Mouse (Mus musculus): ENCODE measurements around the gene Serpinb9.
A peak's percentile ranks its signal among the peaks of the same experiment; 100 is the strongest.
"Not testable (repeated sequence)": the region's sequence is repeated elsewhere in the genome, so short reads cannot be mapped to it uniquely, and the experiment has no call there.

The Serpinb9 gene

DNA sequence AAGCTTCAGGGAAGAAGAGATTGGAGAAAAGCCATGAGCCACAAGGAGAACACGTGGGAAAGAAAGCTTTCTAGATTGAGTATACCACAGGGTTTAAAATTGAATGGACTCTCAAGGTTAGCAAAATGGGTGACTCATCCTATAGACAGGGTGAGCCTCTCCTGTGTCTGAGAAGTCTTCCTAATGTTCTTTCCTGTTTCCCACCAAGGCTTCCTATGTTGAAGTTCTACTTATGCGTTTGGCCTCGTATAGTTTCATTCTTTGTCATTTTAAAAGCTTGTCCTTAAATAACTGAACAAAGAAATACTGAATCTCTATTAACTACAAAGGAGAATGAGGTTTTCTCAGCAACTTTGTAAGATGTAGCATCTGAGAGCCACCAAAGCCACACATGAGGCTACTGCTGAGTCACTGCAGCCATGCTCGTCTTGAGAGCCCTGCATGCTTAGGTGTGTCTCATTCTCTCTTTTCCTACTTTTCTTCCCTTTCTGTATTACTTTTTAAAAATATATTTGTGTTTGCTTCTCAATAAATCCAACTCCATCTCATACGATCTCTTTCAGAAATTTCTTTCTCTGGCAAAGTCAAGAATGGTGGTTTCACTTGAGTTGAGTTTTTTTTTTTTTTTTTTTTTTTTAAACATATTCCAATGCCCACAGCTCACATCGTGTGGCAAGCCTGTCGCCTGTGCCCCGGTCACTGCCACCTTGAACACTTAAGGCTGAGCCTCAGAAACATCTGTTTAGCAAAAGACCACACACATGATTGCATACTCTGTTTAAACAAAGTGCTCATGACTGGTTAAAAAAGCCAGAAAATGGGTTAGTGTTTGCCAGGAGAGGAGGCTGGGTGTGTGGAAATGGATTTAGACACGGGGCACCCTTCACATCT is 718 bp downstream of the Serpinb9 start:
- peak in 1 of 2 experiments; percentile 64 for DNase-seq (ENCODE audit: low spot score in 2 of 2)

DNA sequence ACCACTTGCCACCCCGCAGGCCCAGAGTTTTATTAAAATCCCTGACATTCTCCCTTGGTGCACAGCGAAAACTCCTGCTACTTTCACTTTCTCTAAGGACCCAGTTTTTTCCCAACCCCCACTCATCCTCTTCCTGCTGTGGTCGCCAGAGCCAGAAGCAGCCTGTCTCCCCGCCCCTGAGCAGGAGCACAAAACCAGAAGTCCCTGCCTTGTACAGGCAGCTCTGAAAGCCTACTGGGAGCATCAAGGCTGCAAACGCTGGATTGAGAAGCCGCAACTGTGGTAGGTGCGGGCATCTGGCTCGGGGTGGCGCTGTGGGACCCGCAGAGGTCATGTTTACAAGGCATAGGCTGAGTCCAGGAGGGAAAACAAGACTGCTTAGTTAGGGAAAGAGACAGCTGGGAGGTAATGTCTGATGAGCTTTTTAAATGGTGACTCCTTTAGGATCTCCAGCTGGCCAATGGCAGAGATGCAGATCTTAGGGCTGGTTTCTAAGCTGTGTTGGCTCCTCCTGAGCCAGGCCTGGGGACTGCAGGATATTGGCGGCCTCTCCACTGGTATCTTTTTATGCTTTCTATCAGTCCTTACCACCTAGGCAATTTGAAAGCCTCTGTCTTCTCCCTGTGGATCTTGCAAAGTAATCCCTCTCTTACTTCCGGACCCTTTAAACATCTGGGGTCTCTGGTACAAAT is 1.5 kb downstream of the Serpinb9 start:
- DNase-seq (ENCODE audit: low spot score in 2 of 2), result peak; percentile 75 to 80

DNA sequence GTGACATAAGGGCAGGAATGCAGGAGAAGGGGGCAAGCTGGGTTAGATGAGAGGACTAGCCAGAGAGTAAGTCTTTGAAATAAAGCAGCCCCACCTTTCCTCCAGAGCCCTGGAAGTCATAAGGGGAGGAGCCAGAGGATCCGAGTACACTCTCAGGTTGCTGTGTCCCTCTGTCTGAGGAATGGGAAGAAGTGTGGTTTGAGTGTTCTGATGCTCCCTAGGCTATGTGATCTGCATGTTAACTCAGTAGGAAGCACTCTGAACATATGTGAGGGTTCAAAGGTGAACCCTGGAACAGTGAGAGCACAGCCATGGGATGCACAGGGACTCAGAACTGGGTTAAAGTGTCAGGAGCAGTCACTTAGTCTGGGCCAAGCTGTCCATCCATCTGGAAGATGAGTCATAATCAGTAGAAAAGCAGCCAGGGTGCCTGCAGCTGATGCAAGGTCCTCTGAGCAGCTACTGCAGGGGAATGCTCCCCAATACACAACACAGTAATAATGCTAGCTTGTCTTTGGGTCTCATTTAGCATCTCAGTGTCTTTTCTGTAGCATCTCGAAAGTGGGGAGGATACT is 2.5 kb downstream of the Serpinb9 start:
- peak in 1 of 2 experiments; percentile 38 for DNase-seq (ENCODE audit: low spot score in 2 of 2)

DNA sequence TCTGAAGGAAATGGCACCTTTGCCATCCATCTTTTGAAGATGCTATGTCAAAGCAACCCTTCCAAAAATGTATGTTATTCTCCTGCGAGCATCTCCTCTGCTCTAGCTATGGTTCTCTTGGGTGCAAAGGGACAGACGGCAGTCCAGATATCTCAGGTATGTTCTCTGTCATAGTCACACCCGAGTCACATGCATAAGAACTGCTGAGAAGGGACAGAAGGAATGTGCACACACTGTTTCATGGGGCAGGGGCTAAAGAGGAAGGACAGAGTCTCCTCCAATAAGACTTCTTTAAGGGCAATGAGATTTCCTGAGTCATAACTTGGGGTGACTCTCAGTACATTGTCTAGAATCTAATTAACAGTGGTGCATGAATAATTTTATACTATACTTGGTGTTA is 3.5 kb downstream of the Serpinb9 start:
- DNase-seq (ENCODE audit: low spot score in 2 of 2), result no peak

DNA sequence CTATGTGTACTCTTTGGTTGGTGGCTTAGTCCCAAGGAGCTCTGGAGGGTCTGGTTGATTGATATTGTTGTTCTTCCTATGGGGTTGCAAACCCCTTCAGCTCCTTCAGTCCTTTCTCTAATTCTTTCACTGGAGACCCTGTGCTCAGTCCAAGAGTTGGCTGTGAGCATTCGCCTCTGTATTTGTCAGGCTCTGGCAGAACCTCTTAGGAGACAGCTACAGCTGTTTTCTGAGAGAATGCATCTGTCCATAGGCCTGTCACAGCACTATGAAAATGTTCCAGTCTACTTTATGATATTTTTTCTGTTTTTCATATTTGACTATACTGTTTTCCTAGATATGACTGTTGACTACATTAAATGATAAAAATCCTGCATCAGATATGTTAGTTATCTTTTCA is 9.3 kb downstream of the Serpinb9 start:
- no peak for DNase-seq (ENCODE audit: low spot score in 2 of 2)

DNA sequence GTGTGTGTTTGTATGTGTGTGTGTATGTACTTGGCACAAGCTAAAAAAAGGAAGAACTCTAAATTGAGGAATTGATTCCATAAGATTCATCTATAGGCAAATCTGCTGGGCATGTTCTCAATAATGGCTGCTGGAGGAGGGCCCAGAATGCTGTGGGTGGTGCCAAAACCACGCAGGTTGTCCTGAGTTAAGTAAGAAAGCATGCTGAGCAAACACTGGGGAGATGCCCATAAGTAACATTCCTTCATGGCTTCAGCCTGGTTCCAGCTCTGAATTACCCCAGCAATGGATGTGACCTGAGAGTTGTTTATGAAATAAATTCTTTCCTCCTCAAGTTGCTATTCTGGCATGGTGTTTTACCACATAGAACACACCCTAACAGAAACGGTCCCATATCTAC is 10.2 kb downstream of the Serpinb9 start:
- DNase-seq (ENCODE audit: low spot score in 2 of 2), result no peak

DNA sequence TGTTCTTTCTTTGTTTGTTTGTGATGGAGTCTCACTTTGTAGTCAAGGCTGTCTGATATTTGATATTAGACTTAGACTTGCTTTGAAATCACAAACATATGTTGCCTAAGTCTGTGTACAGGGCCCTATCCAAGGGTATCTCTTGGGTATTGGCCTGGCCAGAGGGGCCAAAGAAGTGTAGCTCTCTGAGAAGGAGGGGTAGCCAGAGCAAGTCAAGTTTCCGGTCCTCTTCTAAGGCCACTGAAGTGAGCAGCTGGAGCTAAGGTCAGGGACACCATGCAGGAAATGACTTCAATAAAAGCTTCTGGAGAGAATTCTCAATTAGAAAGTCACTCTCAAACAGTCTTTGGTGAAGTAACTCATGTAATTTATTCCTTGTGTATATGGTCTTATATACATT is 19.3 kb downstream of the Serpinb9 start:
- no peak for DNase-seq (ENCODE audit: low spot score in 2 of 2)

DNA sequence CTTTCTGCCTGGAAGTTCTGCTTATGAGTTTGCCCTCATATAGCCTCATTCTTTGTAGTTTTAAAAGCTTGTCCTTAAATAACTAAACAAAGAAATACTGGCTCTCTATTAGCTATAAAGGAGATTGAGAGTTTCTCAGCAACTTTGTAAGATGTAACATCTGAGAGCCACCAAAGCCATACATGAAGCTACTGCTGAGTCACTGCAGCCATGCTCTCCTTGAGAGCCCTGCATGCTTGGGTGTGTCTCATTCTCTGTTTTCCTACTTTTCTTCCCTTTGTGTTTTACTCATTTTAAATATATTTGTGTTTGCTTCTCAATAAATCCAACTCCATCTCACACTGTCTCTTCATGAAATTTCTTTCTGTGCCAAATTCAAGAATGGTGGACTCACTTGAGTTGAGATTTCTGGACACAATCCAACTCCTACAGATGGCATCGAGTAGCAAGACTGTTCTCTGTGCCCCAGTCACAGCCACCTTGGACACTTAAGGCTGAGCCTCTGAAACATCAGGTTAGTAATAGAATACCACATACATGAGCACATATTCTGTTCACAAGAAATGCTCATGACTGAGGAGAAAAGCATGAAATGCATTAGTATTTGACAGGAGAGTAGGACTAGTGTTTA is 23.5 kb downstream of the Serpinb9 start:
- DNase-seq (ENCODE audit: low spot score in 2 of 2), result no peak

DNA sequence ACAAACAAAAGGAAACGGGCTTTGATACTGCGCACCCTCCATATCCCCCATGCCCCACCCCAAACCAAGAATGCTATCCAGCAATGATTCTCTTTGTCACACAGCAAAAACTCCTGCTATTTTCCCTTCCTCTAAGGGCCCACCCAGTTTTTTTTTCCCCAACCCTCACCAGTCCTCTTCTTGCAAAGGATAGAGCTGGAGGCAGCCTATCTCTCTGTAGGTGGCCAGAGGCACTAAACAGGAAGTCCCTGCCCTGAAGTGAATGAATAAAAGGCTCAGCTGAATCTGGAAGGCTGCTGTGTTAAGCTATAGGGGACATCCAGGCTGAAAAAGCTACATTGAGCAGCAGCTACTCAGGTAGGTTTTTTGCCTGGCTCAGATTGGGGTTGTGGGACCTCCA is 24.2 kb downstream of the Serpinb9 start, which contains the start of gene Serpinb9b:
Gene Serpinb9b (plus strand): TSS at position 173 of the 400 bp plus-strand sequence.
- peak in 1 of 2 experiments; percentile 34 for DNase-seq (ENCODE audit: low spot score in 2 of 2)

DNA sequence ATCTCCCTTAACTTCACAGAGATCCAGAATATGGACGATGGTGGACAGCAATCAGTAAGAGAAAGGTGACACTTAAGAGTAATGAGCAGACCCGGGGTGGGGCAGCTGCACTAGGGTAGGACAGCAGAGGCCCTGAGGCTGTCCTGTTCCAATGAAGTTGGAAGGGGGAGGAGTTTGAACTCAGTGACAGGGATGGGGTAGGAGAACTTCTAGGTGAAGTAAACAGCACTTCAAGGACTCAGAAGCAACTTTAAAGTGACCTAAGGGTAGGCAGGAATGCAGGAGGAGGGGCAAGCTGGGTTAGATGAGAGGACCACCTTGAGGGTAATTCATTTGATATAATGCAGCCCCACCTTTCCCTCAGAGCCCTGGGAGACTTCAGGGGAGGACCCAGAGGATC is 25.1 kb downstream of the Serpinb9 start:
- no peak for DNase-seq (ENCODE audit: low spot score in 2 of 2)

DNA sequence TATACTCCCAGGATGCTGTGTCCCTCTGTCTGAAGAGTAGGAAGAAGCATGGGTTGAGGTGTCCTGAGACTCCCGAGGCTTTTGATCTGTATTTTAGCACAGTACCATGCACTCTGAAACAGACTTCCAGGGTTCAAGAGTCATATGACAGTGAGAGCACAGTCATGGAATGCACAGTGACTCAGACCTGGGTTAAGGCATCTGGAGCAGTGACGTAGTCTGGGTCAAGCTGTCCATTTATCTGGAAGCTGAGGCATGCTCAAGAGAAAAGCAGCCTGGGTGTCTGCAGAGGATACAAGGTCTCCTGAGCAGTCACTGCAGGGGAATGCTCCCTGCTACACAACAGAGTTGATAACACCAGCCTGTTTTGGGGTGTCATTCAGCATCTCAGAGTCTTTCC is 25.5 kb downstream of the Serpinb9 start:
- DNase-seq (ENCODE audit: low spot score in 2 of 2), result no peak

DNA sequence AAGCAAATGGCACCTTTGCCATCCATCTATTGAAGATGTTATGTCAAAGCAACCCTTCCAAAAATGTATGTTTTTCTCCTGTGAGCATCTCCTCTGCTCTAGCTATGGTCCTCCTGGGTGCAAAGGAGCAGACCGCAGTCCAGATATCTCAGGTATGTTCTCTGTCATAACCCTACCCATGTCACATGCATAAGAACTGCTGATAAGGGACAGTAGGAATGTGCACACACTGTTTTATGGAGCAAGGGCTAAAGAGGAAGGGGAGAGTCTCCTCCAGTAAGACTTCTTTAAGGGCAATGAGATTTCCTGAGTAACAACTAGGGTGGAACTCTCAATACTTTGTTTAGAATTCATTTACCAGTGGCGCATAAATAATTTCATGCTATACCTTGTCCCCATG is 26.4 kb downstream of the Serpinb9 start:
- not testable (repeated sequence) for DNase-seq (ENCODE audit: low spot score in 2 of 2)

DNA sequence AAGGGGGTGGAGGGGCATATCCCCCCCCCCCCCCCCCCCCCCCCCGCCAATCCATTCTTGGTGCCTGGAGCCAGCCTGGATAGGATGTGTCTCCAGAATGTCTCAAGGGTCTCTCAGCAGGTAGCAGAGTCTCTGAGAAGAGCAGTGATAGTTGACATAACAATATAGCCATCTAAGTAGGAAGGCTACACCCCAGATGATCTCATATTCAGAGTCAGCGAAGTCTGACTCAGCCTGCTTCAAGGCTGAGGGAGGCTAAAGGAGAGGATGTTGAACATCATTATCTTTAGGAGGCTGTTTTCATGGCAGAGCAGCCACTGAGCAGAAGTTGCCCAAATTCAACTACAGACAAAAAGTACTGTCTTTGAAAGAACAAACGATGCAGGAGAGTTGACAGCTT is 27.2 kb downstream of the Serpinb9 start:
- DNase-seq (ENCODE audit: low spot score in 2 of 2), result no peak

DNA sequence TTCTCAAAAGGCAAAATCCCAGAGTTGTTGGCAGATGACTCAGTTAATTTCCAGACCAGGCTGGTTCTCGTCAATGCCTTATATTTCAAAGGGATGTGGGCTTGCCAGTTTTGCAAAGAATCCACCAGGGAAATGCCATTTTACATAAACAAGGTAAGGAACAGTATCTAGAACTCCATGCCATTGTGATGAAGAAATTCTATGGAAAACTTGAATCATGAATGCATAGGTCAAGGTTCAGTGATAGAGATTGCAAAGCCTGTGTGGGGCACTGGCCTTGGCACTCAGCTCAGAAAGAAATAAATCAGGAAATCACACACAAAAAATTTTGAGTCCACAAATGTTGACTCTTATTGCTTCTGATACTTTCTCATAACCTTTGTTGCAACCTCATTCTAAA is 32.5 kb downstream of the Serpinb9 start:
- no peak for DNase-seq (ENCODE audit: low spot score in 2 of 2)

DNA sequence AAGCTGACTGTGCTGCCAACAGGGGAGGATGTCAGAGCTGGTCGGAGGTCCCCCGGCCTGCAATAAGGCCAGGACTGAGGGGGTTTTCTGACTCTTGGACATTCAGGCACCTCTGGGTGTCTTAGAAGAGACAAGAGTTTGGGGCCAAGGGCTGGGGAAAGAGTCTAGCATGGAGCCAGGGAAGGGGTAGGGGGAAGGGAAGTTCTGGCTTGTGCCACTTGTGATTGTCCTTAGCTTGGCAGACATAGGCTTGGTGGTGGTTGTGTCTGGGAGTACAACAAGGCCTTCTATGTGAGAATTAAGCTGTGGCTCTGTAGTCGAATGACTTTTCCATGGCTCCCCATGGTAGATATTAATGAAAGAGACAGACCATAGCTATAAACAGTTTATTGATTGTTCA is 40.5 kb downstream of the Serpinb9 start:
- no peak for DNase-seq (ENCODE audit: low spot score in 2 of 2)

DNA sequence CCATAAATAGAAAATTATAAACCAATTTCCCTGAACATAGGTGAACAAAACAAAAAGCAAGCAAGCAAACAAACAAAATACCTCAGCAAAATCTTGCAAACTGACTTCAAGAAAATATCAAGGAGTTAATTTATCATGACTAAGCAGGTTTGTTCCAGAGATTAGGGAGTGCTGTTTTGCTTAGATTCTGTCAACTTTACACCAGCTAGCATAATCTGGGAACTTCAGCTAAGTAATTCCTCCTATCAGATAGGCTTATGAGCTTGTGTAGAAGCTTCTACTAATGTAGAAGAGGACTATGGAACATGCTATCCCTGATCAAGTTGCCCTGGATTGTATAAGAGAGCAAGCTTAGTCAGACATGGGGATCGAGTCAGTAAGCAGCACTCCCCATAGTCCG is 44.2 kb downstream of the Serpinb9 start:
- DNase-seq (ENCODE audit: low spot score in 2 of 2), result no peak

DNA sequence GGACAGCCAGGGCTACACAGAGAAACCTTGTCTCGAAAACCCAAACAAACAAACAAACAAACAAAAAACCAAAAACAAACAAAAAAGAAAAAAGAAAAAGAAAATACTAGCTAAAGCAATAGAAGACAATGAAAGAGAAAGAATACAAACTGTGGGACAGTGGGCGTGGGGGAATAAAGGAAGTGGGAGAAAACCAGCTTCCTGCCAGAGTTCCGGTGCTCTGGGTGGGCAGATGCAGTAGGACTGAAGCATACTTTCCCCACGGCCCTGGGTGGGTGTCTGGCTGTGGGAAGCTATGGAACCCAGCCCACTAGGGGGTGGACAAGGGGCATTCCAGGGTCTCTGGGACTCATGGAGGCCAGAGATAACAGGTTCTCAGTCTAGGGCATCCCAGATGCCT is 45.1 kb downstream of the Serpinb9 start:
- no peak for DNase-seq (ENCODE audit: low spot score in 2 of 2)

DNA sequence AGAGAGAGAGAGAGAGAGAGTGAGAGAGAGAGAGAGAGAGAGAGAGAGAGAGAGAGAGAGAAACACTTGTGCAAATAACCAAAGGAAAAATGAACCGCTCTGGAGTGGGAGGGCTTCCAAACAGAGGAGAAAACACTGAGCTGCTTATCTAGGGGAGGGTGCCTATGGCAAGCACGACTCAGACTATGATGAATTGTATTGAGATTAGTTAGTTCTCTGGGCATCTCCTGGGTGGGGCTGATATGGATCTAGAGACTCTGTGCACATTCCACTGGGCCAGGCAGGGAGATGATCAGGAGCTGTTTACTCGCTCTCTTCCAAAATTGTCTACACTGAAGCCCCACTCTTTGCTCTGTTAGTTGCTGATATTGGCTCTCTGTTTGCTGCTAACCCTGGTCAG is 48.6 kb downstream of the Serpinb9 start:
- DNase-seq (ENCODE audit: low spot score in 2 of 2), result no peak

DNA sequence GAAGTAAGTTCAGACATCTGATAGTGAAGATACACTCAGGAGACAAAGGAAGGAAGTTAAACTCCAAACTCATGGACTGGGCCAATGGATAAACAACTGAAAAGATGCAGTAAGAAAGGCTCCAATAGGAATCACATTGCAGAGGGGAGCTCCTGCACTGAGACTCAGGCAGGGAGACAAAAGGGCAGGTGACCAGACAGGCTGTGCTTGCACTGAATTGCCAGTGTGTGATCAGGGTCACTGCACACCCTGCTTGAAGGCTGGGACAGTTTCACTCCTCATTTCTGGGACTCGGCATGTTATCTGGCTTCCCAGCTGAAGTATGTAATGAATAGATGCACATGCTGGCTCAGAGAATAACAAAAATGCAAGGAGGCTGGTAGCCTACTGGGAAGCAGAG is 60.0 kb downstream of the Serpinb9 start:
- no peak for DNase-seq (ENCODE audit: low spot score in 2 of 2)
